Mouse (Mus musculus): ENCODE data around the gene Hnrnpdl. TPM values are rescaled to one million over a fixed set of nuclear protein-coding genes. Genes with fewer than 3 reads are reported as not detected.

Hnrnpdl gene
- total and polyA plus RNA-seq, 2 experiments from 2014 or later: 107 to 184 TPM

- no peak overlapping the region for H3K27ac ChIP-seq
- H3K27me3 ChIP-seq (ENCODE audit: insufficient read depth, low read length): no peaks in the 10 kb centered on the region
- no peaks in the 10 kb centered on the region for H3K9me3 ChIP-seq (ENCODE audit: low read length)
- no peaks in the 10 kb centered on the region for H3K36me3 ChIP-seq (ENCODE audit: insufficient read depth, low read length)
- ATAC-seq: no peak
- peaks cover 23% of the 10 kb centered on the region for H3K4me1 ChIP-seq (ENCODE audit: insufficient read depth, low read length)
- no peak overlapping the region for H3K4me2 ChIP-seq (ENCODE audit: low read depth, low read length)
- no peak for TF ChIP-seq CTCF (IDR thresholded peaks at IDR 0.05; ENCODE audit: low read depth)
- no peak overlapping the region for H3K4me3 ChIP-seq (ENCODE audit: low read length)
- no peak for DNase-seq (ENCODE audit: low spot score)
- 93% methylated on average over 8 of the region's 8 CpGs for WGBS
- H3K9ac ChIP-seq (replicated peaks; ENCODE audit: low read length): no peak overlapping the region
These were observed 3.0 kb upstream of the Hnrnpdl start for GRCm38 (mm10) chr5:100042467-100042866.

GRCm38 (mm10) chr5:100041272-100041671 is 1.8 kb upstream of the Hnrnpdl start:
- WGBS: 70% methylated on average over 4 of the region's 4 CpGs
- Histone ChIP-seq H3K4me3 (ENCODE audit: low read length) (peak overlapping the region; percentile 94), H3K9ac (replicated peaks; ENCODE audit: low read length) (no peak overlapping the region), H3K4me1 (ENCODE audit: insufficient read depth, low read length) (peaks cover 23% of the 10 kb centered on the region), H3K27ac (no peak overlapping the region), H3K36me3 (ENCODE audit: insufficient read depth, low read length) (no peaks in the 10 kb centered on the region), H3K9me3 (ENCODE audit: low read length) (no peaks in the 10 kb centered on the region), H3K4me2 (ENCODE audit: low read depth, low read length) (peak overlapping the region; percentile 88), H3K27me3 (ENCODE audit: insufficient read depth, low read length) (no peaks in the 10 kb centered on the region)
- ATAC-seq (no peak), DNase-seq (ENCODE audit: low spot score) (no peak)
- TF ChIP-seq CTCF (IDR thresholded peaks at IDR 0.05; ENCODE audit: low read depth): no peak

- Histone ChIP-seq H3K9ac (replicated peaks; ENCODE audit: low read length) (peak overlapping the region; percentile 96), H3K4me1 (ENCODE audit: insufficient read depth, low read length) (peaks cover 23% of the 10 kb centered on the region), H3K27ac (peak overlapping the region; percentile 100), H3K4me3 (ENCODE audit: low read length) (peak overlapping the region; percentile 94), H3K9me3 (ENCODE audit: low read length) (no peaks in the 10 kb centered on the region), H3K36me3 (ENCODE audit: insufficient read depth, low read length) (no peaks in the 10 kb centered on the region), H3K4me2 (ENCODE audit: low read depth, low read length) (peak overlapping the region; percentile 88), H3K27me3 (ENCODE audit: insufficient read depth, low read length) (no peaks in the 10 kb centered on the region)
- whole genome bisulfite sequencing: 2% methylated on average over 19 of the region's 19 CpGs
- DNase-seq (ENCODE audit: low spot score): no peak
- ATAC-seq: no peak
- TF ChIP-seq CTCF (IDR thresholded peaks at IDR 0.05; ENCODE audit: low read depth): no peak
These were observed 869 bp upstream of the Hnrnpdl start for GRCm38 (mm10) chr5:100040281-100040784.

- peak; percentile 79 for ATAC-seq
- peak; percentile 96 for DNase-seq (ENCODE audit: low spot score)
- Histone ChIP-seq H3K36me3 (ENCODE audit: insufficient read depth, low read length) (peaks cover 11% of the 10 kb centered on the region), H3K9me3 (ENCODE audit: low read length) (no peaks in the 10 kb centered on the region), H3K4me1 (ENCODE audit: insufficient read depth, low read length) (peaks cover 21% of the 10 kb centered on the region), H3K27me3 (ENCODE audit: insufficient read depth, low read length) (no peaks in the 10 kb centered on the region), H3K4me2 (ENCODE audit: low read depth, low read length) (peak overlapping the region; percentile 88), H3K27ac (peak overlapping the region; percentile 100), H3K9ac (replicated peaks; ENCODE audit: low read length) (peak overlapping the region; percentile 96), H3K4me3 (ENCODE audit: low read length) (peak overlapping the region; percentile 94)
- peak; percentile 52 for TF ChIP-seq CTCF (IDR thresholded peaks at IDR 0.05; ENCODE audit: low read depth)
- under 1% methylated on average over 91 of the region's 113 CpGs for WGBS
These were observed 506 bp downstream of the Hnrnpdl start for GRCm38 (mm10) chr5:100038714-100039601.

- H3K27ac ChIP-seq: peak overlapping the region; percentile 100
- H3K4me2 ChIP-seq (ENCODE audit: low read depth, low read length): peak overlapping the region; percentile 88
- H3K4me1 ChIP-seq (ENCODE audit: insufficient read depth, low read length): peaks cover 20% of the 10 kb centered on the region
- no peaks in the 10 kb centered on the region for H3K9me3 ChIP-seq (ENCODE audit: low read length)
- H3K27me3 ChIP-seq (ENCODE audit: insufficient read depth, low read length): no peaks in the 10 kb centered on the region
- DNase-seq (ENCODE audit: low spot score) (peak; percentile 91), ATAC-seq (peak; percentile 22)
- peak overlapping the region; percentile 96 for H3K9ac ChIP-seq (replicated peaks; ENCODE audit: low read length)
- no peak for TF ChIP-seq CTCF (IDR thresholded peaks at IDR 0.05; ENCODE audit: low read depth)
- H3K4me3 ChIP-seq (ENCODE audit: low read length): peak overlapping the region; percentile 94
- peaks cover 16% of the 10 kb centered on the region for H3K36me3 ChIP-seq (ENCODE audit: insufficient read depth, low read length)
- WGBS: under 1% methylated on average over 42 of the region's 45 CpGs
These were observed 1.3 kb downstream of the Hnrnpdl start for GRCm38 (mm10) chr5:100037965-100038713.

GRCm38 (mm10) chr5:100036681-100037080 is 2.8 kb downstream of the Hnrnpdl start:
- TF ChIP-seq CTCF (IDR thresholded peaks at IDR 0.05; ENCODE audit: low read depth): no peak
- H3K36me3 ChIP-seq (ENCODE audit: insufficient read depth, low read length): peaks cover 19% of the 10 kb centered on the region
- ATAC-seq (no peak), DNase-seq (ENCODE audit: low spot score) (no peak)
- peaks cover 15% of the 10 kb centered on the region for H3K4me1 ChIP-seq (ENCODE audit: insufficient read depth, low read length)
- 15% methylated on average over 7 of the region's 7 CpGs for WGBS
- peak overlapping the region; percentile 88 for H3K4me2 ChIP-seq (ENCODE audit: low read depth, low read length)
- peak overlapping the region; percentile 43; the same call in 1 of the 2 replicates for H3K9ac ChIP-seq (replicated peaks; ENCODE audit: low read length)
- H3K4me3 ChIP-seq (ENCODE audit: low read length): peak overlapping the region; percentile 94
- no peak overlapping the region for H3K27ac ChIP-seq
- no peaks in the 10 kb centered on the region for H3K9me3 ChIP-seq (ENCODE audit: low read length)
- no peaks in the 10 kb centered on the region for H3K27me3 ChIP-seq (ENCODE audit: insufficient read depth, low read length)
